Mouse (Mus musculus) megakaryocyte, embryonic 14.5 days (primary cell): ENCODE data around the gene Sbf2.

ENCODE experiments used
- FLI1 ChIP-seq: IDR thresholded peaks from 2 replicates; pipeline ENCODE4 v1.6.1; 2012; ENCODE audit warnings: low read length, inconsistent platforms, mixed read lengths
- GATA1 ChIP-seq: IDR thresholded peaks from 3 replicates; pipeline ENCODE4 v1.6.1; 2012; ENCODE audit warnings: mixed read lengths, low read length, inconsistent platforms, borderline replicate concordance

- no peak for TF ChIP-seq GATA1
- no peak for TF ChIP-seq FLI1
Observed at GRCm38 (mm10) chr7:110298090-110298489, 316.6 kb downstream of the Sbf2 start.
